In genomic region chr11:31824504-31825166, GRCm38 (mm10) we compare ENCODE assay signal across 9 mouse cellular contexts. TPM values are rescaled to one million over a fixed set of nuclear protein-coding genes. Genes with fewer than 3 reads are reported as not detected.
DNase-seq lines count a peak whose midpoint lies in the region; ATAC-seq and TF ChIP-seq lines count a peak whose summit lies in the region.
"Had no signal": no experiment of that assay in that cellular context is flagged by ENCODE, and none has a peak within 500 bp of the region (broad histone marks: within the 10 kb centered on the region; RNA-seq: fewer than 3 reads in every experiment).

No protein-coding gene starts in this region.

- H3ac ChIP-seq in myocyte (ENCODE audit: control insufficient read depth, insufficient read length) = no peak overlapping the region

- no peak overlapping the region for H3K4me3 ChIP-seq in heart, embryonic 11.5 days (ENCODE audit: low read depth, low read length)
- no peak overlapping the region for H3K4me3 ChIP-seq in myocyte
- H3K4me3 ChIP-seq in hindbrain, embryonic 11.5 days (ENCODE audit: low read depth, low read length) = no peak overlapping the region
- no peak overlapping the region for H3K4me3 ChIP-seq in embryonic facial prominence, embryonic 10.5 days
- H3K4me3 ChIP-seq: embryonic facial prominence, embryonic 15.5 days had no signal

- WGBS in heart, embryonic 11.5 days (ENCODE audit: insufficient replicate concordance) = 71% methylated on average over 14 of the region's 14 CpGs
- WGBS in hindbrain, embryonic 11.5 days = 79% methylated on average over 14 of the region's 14 CpGs
- 81% methylated on average over 14 of the region's 14 CpGs for WGBS in embryonic facial prominence, embryonic 10.5 days

- H3K27me3 ChIP-seq in heart, embryonic 11.5 days (ENCODE audit: control insufficient read depth, insufficient read depth, low read length) = no peaks in the 10 kb centered on the region
- H3K27me3 ChIP-seq in myocyte (ENCODE audit: control insufficient read depth, insufficient read depth, insufficient read length) = no peaks in the 10 kb centered on the region
- no peaks in the 10 kb centered on the region for H3K27me3 ChIP-seq in hindbrain, embryonic 11.5 days (ENCODE audit: control insufficient read depth, insufficient read depth, low read length)
- no peaks in the 10 kb centered on the region for H3K27me3 ChIP-seq in embryonic facial prominence, embryonic 10.5 days (replicated peaks; ENCODE audit: low read depth, poor library complexity, severe bottlenecking)
- H3K27me3 ChIP-seq: embryonic facial prominence, embryonic 15.5 days had no signal

- no peak for TF ChIP-seq POLR2A in myocyte (IDR thresholded peaks at IDR 0.05; ENCODE audit: insufficient read length, low read depth)

- peak; percentile 96 for DNase-seq in heart, adult 11 months
- DNase-seq in adrenal gland, postnatal 10 days = peak; percentile 76
- peak; percentile 40 for DNase-seq in gonadal fat pad, adult 2 months (ENCODE audit: low read depth)
- peak; percentile 91 to 97 for DNase-seq in kidney, postnatal 36 days
- no peak for DNase-seq in hindbrain, embryonic 11.5 days (ENCODE audit: low spot score)
- no peak for DNase-seq in embryonic facial prominence, embryonic 10.5 days (ENCODE audit: low spot score)

- no peaks in the 10 kb centered on the region for H3K36me3 ChIP-seq in heart, embryonic 11.5 days (ENCODE audit: control insufficient read depth, insufficient read depth, low read length)
- no peaks in the 10 kb centered on the region for H3K36me3 ChIP-seq in myocyte (ENCODE audit: control insufficient read depth, insufficient read depth)
- H3K36me3 ChIP-seq in hindbrain, embryonic 11.5 days (ENCODE audit: control insufficient read depth, insufficient read depth, low read length) = no peaks in the 10 kb centered on the region
- H3K36me3 ChIP-seq in embryonic facial prominence, embryonic 10.5 days (replicated peaks) = no peaks in the 10 kb centered on the region
- H3K36me3 ChIP-seq: embryonic facial prominence, embryonic 15.5 days had no signal

- H3K27ac ChIP-seq in heart, embryonic 11.5 days (ENCODE audit: low read depth, low read length) = no peak overlapping the region
- H3K27ac ChIP-seq in hindbrain, embryonic 11.5 days (ENCODE audit: low read depth, low read length) = no peak overlapping the region
- H3K27ac ChIP-seq in embryonic facial prominence, embryonic 10.5 days (replicated peaks) = no peak overlapping the region
- H3K27ac ChIP-seq: embryonic facial prominence, embryonic 15.5 days had no signal

- no peaks in the 10 kb centered on the region for H3K9me3 ChIP-seq in heart, embryonic 11.5 days (replicated peaks; ENCODE audit: control insufficient read depth, low read length)
- no peaks in the 10 kb centered on the region for H3K9me3 ChIP-seq in hindbrain, embryonic 11.5 days (ENCODE audit: control insufficient read depth, low read length)
- H3K9me3 ChIP-seq in embryonic facial prominence, embryonic 10.5 days = no peaks in the 10 kb centered on the region
- H3K9me3 ChIP-seq: embryonic facial prominence, embryonic 15.5 days had no signal

- H3K9ac ChIP-seq in heart, embryonic 11.5 days (ENCODE audit: low read depth, low read length) = no peak overlapping the region
- H3K9ac ChIP-seq in hindbrain, embryonic 11.5 days (ENCODE audit: low read depth, low read length) = no peak overlapping the region
- H3K9ac ChIP-seq: embryonic facial prominence, embryonic 15.5 days had no signal

- H3K4me1 ChIP-seq in heart, embryonic 11.5 days (ENCODE audit: control insufficient read depth, insufficient read depth, low read length) = peaks cover 7% of the 10 kb centered on the region; the same call in 1 of the 2 replicates
- no peaks in the 10 kb centered on the region for H3K4me1 ChIP-seq in hindbrain, embryonic 11.5 days (replicated peaks; ENCODE audit: control insufficient read depth, insufficient read depth, low read length)
- H3K4me1 ChIP-seq in embryonic facial prominence, embryonic 10.5 days = peaks cover 35% of the 10 kb centered on the region

- no peaks in the 10 kb centered on the region for H3K79me2 ChIP-seq in myocyte (ENCODE audit: control insufficient read depth, insufficient read depth)

- ATAC-seq in heart, embryonic 11.5 days (replicated peaks; ENCODE audit: insufficient number of reproducible peaks, low FRiP score, low TSS enrichment) = no peak
- no peak for ATAC-seq in hindbrain, embryonic 11.5 days (ENCODE audit: low FRiP score)

- H3K4me2 ChIP-seq in heart, embryonic 11.5 days = no peak overlapping the region
- peak overlapping the region; percentile 51 for H3K4me2 ChIP-seq in myocyte (ENCODE audit: low read depth)
- no peak overlapping the region for H3K4me2 ChIP-seq in hindbrain, embryonic 11.5 days (replicated peaks; ENCODE audit: low read depth, low read length)
- H3K4me2 ChIP-seq: embryonic facial prominence, embryonic 15.5 days had no signal

TF ChIP-seq in myocyte, 11 proteins besides CTCF, POLR2A, EP300 and RAD21:
- TF ChIP-seq REST (IDR thresholded peaks at IDR 0.05; ENCODE audit: insufficient read depth, insufficient read length) (no peak), MYOG (IDR thresholded peaks at IDR 0.05; ENCODE audit: control insufficient read depth in 1 of 3, insufficient read depth in 1 of 3, insufficient read length in 2 of 3, low read depth in 2 of 3) (peak in 2 of 3 experiments; percentile 49 to 71), SRF (IDR thresholded peaks at IDR 0.05; ENCODE audit: control insufficient read depth, insufficient read length, low read depth) (no peak), MAX (IDR thresholded peaks at IDR 0.05; ENCODE audit: low read depth) (no peak), POLR2AphosphoS2 (IDR thresholded peaks at IDR 0.05; ENCODE audit: insufficient read length, low read depth) (no peak), CEBPB (IDR thresholded peaks at IDR 0.05; ENCODE audit: insufficient read depth, poor library complexity, severe bottlenecking) (peak; percentile 79), USF1 (IDR thresholded peaks at IDR 0.05; ENCODE audit: low read depth) (peak; percentile 83), TCF12 (IDR thresholded peaks at IDR 0.05; ENCODE audit: insufficient read depth, poor library complexity, severe bottlenecking) (peak; percentile 87), MYOD1 (IDR thresholded peaks at IDR 0.05; ENCODE audit: control insufficient read depth in 1 of 3, insufficient read length in 2 of 3, low read depth in 2 of 3) (peak; percentile 17 to 47 (median 22)), E2F4 (IDR thresholded peaks at IDR 0.05; ENCODE audit: insufficient read depth) (no peak), TCF3 (IDR thresholded peaks at IDR 0.05; ENCODE audit: insufficient read length, low read depth) (no peak)

RNA-seq across cellular contexts. Expression of gene Cpeb4, which starts 47.4 kb away (rescaled TPM):
- 15.5 and 18.9 TPM in 2 replicates for polyA plus RNA-seq in heart, embryonic 11.5 days (2014; fragmentation: Nextera tagmentation; extraction: Ambion mirVana)
- 100 to 1,000 TPM in 1 of 2 experiments, 10 to 100 TPM in 1; 66.9 to 133 TPM for total RNA-seq in adrenal gland, postnatal 10 days (2021)
- 14.1 and 17.8 TPM in 2 replicates for polyA plus RNA-seq in gonadal fat pad, adult 2 months (2012; rRNA removed)
- 4.2 TPM for polyA plus RNA-seq in myocyte (2012; fragmentation: generic; extraction: Trizol)
- polyA plus RNA-seq in hindbrain, embryonic 11.5 days (2014; fragmentation: Nextera tagmentation; extraction: Ambion mirVana) = 14.3 and 16.7 TPM in 2 replicates
- polyA plus RNA-seq in embryonic facial prominence, embryonic 10.5 days (2016; fragmentation: Nextera tagmentation; extraction: Ambion mirVana) = 2.7 and 3.2 TPM in 2 replicates

Comparison
In these comparisons a context has a peak if more than half of its experiments do, and no peak if none do; other contexts are left out.
1. DNase-seq: peak in heart, adult 11 months (single experiment), adrenal gland, postnatal 10 days (single experiment), gonadal fat pad, adult 2 months (single experiment) and kidney, postnatal 36 days (2 of 2); none in hindbrain, embryonic 11.5 days (single experiment) and embryonic facial prominence, embryonic 10.5 days (single experiment).